Mouse (Mus musculus) erythroblast, embryonic 14.5 days (primary cell): Measurements from ENCODE around the gene Capn1. TPM values are rescaled to one million over a fixed set of nuclear protein-coding genes. Genes with fewer than 3 reads are reported as not detected.

Experiments
- H3K27me3 ChIP-seq: 2 replicates; pipeline ENCODE4 v1.6.1; 2012; ENCODE audit warnings: inconsistent platforms; ENCODE audit not compliant: control insufficient read depth
- H3K36me3 ChIP-seq: 2 replicates; pipeline ENCODE4 v1.6.1; 2012; ENCODE audit warnings: mild to moderate bottlenecking, inconsistent platforms; ENCODE audit not compliant: control insufficient read depth
- H3K4me1 ChIP-seq: 2 replicates; pipeline ENCODE4 v1.6.1; 2012; ENCODE audit warnings: inconsistent platforms; ENCODE audit not compliant: control insufficient read depth
- H3K4me3 ChIP-seq: replicated peaks from 2 replicates; pipeline ENCODE3; 2012; ENCODE audit warnings: moderate library complexity, mild to moderate bottlenecking, inconsistent platforms
- H3K9me3 ChIP-seq: 2 replicates; pipeline ENCODE4 v1.6.1; 2012; ENCODE audit warnings: low read length, inconsistent platforms, mixed read lengths; ENCODE audit not compliant: control insufficient read depth
- GATA1 ChIP-seq: IDR thresholded peaks from 2 replicates; pipeline ENCODE4 v1.6.1; 2012; ENCODE audit warnings: low read length, inconsistent platforms, mixed read lengths
- TAL1 ChIP-seq: IDR thresholded peaks from 3 replicates; pipeline ENCODE4 v1.6.1; 2012; ENCODE audit warnings: low read length, inconsistent platforms, mixed read lengths
- polyA plus RNA-seq: library from polyadenylated mRNA; stranded (reverse); fragments of >175 nt; gene quantifications from 2 replicates; pipeline ENCODE4 v1.2.3, GENCODE M21; 2012

The Capn1 gene
- polyA plus RNA-seq, 1 experiment = 38.5 TPM

- Histone ChIP-seq H3K9me3 (no peaks in the 10 kb centered on the region), H3K27me3 (no peaks in the 10 kb centered on the region), H3K4me1 (peaks cover 87% of the 10 kb centered on the region), H3K36me3 (peaks cover 27% of the 10 kb centered on the region), H3K4me3 (peak overlapping the region; percentile 86)
- TF ChIP-seq TAL1 (no peak), GATA1 (no peak)
Measured at GRCm38 (mm10) chr19:5965280-5965679, 50.4 kb downstream of the Capn1 start.

- no peak for TF ChIP-seq GATA1
- no peak for TF ChIP-seq TAL1
- H3K36me3 ChIP-seq = peaks cover 32% of the 10 kb centered on the region
- H3K9me3 ChIP-seq = no peaks in the 10 kb centered on the region
- H3K4me1 ChIP-seq = peaks cover 82% of the 10 kb centered on the region
- peak overlapping the region; percentile 86 for H3K4me3 ChIP-seq
- no peaks in the 10 kb centered on the region for H3K27me3 ChIP-seq
Measured at GRCm38 (mm10) chr19:5964804-5965203, 50.9 kb downstream of the Capn1 start.

- Histone ChIP-seq H3K4me1 (peaks cover 77% of the 10 kb centered on the region), H3K27me3 (no peaks in the 10 kb centered on the region), H3K9me3 (no peaks in the 10 kb centered on the region), H3K36me3 (peaks cover 40% of the 10 kb centered on the region), H3K4me3 (peak within 1 kb of the TSS; percentile 86)
- TF ChIP-seq TAL1 = no peak
- TF ChIP-seq GATA1 = no peak
Measured at GRCm38 (mm10) chr19:5963883-5964562, 51.7 kb downstream of the Capn1 start, which contains the start of gene Pola2. Pola2 (minus strand) TSS chr19:5964202.

- Histone ChIP-seq H3K4me1 (peaks cover 63% of the 10 kb centered on the region), H3K36me3 (peaks cover 54% of the 10 kb centered on the region), H3K9me3 (no peaks in the 10 kb centered on the region), H3K27me3 (no peaks in the 10 kb centered on the region), H3K4me3 (peak overlapping the region; percentile 86)
- TF ChIP-seq GATA1 = no peak
- TF ChIP-seq TAL1 = no peak
Measured at GRCm38 (mm10) chr19:5962651-5963050, 53.0 kb downstream of the Capn1 start.

GRCm38 (mm10) chr19:5957371-5957770 lies 58.3 kb downstream of the Capn1 start:
- H3K4me1 ChIP-seq = peaks cover 23% of the 10 kb centered on the region
- H3K36me3 ChIP-seq = peaks cover 98% of the 10 kb centered on the region
- no peak overlapping the region for H3K4me3 ChIP-seq
- TF ChIP-seq TAL1 (no peak), GATA1 (no peak)
- H3K9me3 ChIP-seq = no peaks in the 10 kb centered on the region
- no peaks in the 10 kb centered on the region for H3K27me3 ChIP-seq

GRCm38 (mm10) chr19:5956685-5957084 lies 59.0 kb downstream of the Capn1 start:
- peaks cover 100% of the 10 kb centered on the region for H3K36me3 ChIP-seq

GRCm38 (mm10) chr19:5955704-5956670 lies 59.7 kb downstream of the Capn1 start:
- no peak for TF ChIP-seq TAL1
- TF ChIP-seq GATA1 = no peak
- Histone ChIP-seq H3K9me3 (no peaks in the 10 kb centered on the region), H3K4me1 (peaks cover 12% of the 10 kb centered on the region), H3K27me3 (no peaks in the 10 kb centered on the region), H3K4me3 (no peak overlapping the region), H3K36me3 (peaks cover 100% of the 10 kb centered on the region)

More at GRCm38 (mm10) chr19:5956685-5957084, 59.0 kb downstream of the Capn1 start:
- Histone ChIP-seq H3K4me1 (peaks cover 19% of the 10 kb centered on the region), H3K9me3 (no peaks in the 10 kb centered on the region), H3K27me3 (no peaks in the 10 kb centered on the region), H3K4me3 (no peak overlapping the region)
- TF ChIP-seq GATA1 (no peak), TAL1 (no peak)

- TF ChIP-seq GATA1 (no peak), TAL1 (no peak)
- H3K4me3 ChIP-seq = no peak overlapping the region
- no peaks in the 10 kb centered on the region for H3K9me3 ChIP-seq
- H3K4me1 ChIP-seq = peaks cover 5% of the 10 kb centered on the region
- no peaks in the 10 kb centered on the region for H3K27me3 ChIP-seq
- H3K36me3 ChIP-seq = peaks cover 100% of the 10 kb centered on the region
Measured at GRCm38 (mm10) chr19:5954936-5955335, 60.8 kb downstream of the Capn1 start.

- no peaks in the 10 kb centered on the region for H3K9me3 ChIP-seq
- TF ChIP-seq TAL1 (no peak), GATA1 (no peak)
- peaks cover 100% of the 10 kb centered on the region for H3K36me3 ChIP-seq
- H3K4me3 ChIP-seq = no peak overlapping the region
- H3K27me3 ChIP-seq = no peaks in the 10 kb centered on the region
- H3K4me1 ChIP-seq = peaks cover 5% of the 10 kb centered on the region
Measured at GRCm38 (mm10) chr19:5954031-5954710, 61.5 kb downstream of the Capn1 start.
